Mouse (Mus musculus): ENCODE measurements around the gene Krtap5-5. TPM values are rescaled to one million over a fixed set of nuclear protein-coding genes. Genes with fewer than 3 reads are reported as not detected.

Krtap5-5 gene
- polyA plus RNA-seq (2015; fragmentation: Illumina TruSeq; extraction: RNeasy Lipid Tissue Mini Kit (QIAGEN cat#74804); ENCODE audit: insufficient read depth, low read depth, low replicate concordance), result not detected

DNA sequence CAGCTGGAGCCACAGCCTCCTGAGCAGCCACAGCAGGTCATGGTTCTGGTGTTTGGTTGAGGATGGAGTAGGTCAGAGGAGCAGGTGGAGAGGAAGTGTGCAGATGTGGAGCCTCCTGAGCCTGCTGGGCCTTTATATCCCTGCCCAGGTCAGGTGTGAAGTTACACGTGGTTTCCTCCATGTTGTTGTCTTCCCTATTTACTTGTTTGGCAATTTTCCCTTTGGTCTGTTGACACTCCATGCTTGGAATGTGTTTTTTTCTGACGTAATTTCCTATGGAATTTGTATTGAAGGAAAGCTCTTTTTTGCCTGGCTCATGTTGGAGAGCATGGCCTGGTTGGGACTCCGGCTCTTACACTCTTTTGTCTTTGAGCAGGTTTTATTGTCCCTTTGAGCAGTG lies at the start of gene Krtap5-5:
Krtap5-5 (minus strand) TSS at position 101 of the 400 bp plus-strand sequence.

GRCm38 (mm10) chr7:142274263-142274662 lies 44.5 kb upstream of the Krtap5-5 start, which contains the start of gene Gm4559:
Gene Gm4559, minus strand, starts transcription at chr7:142274363.

GRCm38 (mm10) chr7:142258254-142258653 lies 28.5 kb upstream of the Krtap5-5 start, which contains the start of gene Gm2431:
Gene Gm2431, minus strand, starts transcription at chr7:142258354.

DNA sequence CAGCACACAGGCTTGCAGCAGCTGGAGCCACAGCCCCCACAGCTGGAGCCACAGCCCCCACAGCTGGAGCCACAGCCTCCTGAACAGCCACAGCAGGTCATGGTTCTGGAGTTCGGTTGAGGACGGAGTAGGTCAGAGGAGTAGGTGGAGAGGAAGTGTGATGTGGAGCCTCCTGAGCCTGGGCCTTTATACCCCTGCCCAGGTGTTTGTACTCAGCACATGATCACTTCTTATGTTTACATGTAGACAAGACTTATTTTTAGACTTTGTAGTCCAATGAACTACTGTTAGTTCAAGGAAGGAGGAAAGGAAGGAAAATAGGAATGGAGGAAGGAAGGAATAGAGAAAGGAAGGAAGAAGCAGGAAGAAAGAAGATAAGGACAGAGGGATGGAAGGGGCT lies 11.2 kb upstream of the Krtap5-5 start, which contains the start of gene Gm40460:
Gm40460 (minus strand) TSS at position 101 of the 400 bp plus-strand sequence.

GRCm38 (mm10) chr7:142211559-142211958 lies 18.2 kb downstream of the Krtap5-5 start, which contains the start of gene Gm7579:
Gene Gm7579, plus strand, starts transcription at chr7:142211859.

GRCm38 (mm10) chr7:142201064-142201463 lies 28.7 kb downstream of the Krtap5-5 start, which contains the start of gene Krtap5-3:
Gene Krtap5-3, plus strand, starts transcription at chr7:142201364.

GRCm38 (mm10) chr7:142190289-142190688 lies 39.5 kb downstream of the Krtap5-5 start, which contains the start of gene Gm10153:
Gene Gm10153, minus strand, starts transcription at chr7:142190389.

Other genes with a start within 250 kb of the Krtap5-5 start
- 23.7 TPM for gene Mob2, start 168.9 kb downstream of the Krtap5-5 start, polyA plus RNA-seq (2015; fragmentation: Illumina TruSeq; extraction: RNeasy Lipid Tissue Mini Kit (QIAGEN cat#74804); ENCODE audit: insufficient read depth, low read depth, low replicate concordance)
- 2.1 TPM for gene Dusp8, start 134.1 kb downstream of the Krtap5-5 start, polyA plus RNA-seq (2015; fragmentation: Illumina TruSeq; extraction: RNeasy Lipid Tissue Mini Kit (QIAGEN cat#74804); ENCODE audit: insufficient read depth, low read depth, low replicate concordance)
- gene Gm45618, start 109.2 kb downstream of the Krtap5-5 start, polyA plus RNA-seq (2015; fragmentation: Illumina TruSeq; extraction: RNeasy Lipid Tissue Mini Kit (QIAGEN cat#74804); ENCODE audit: insufficient read depth, low read depth, low replicate concordance), result not detected
- gene Gm39115, start 93.9 kb downstream of the Krtap5-5 start, polyA plus RNA-seq (2015; fragmentation: Illumina TruSeq; extraction: RNeasy Lipid Tissue Mini Kit (QIAGEN cat#74804); ENCODE audit: insufficient read depth, low read depth, low replicate concordance), result not detected
- gene Gm45337, start 85.4 kb downstream of the Krtap5-5 start, polyA plus RNA-seq (2015; fragmentation: Illumina TruSeq; extraction: RNeasy Lipid Tissue Mini Kit (QIAGEN cat#74804); ENCODE audit: insufficient read depth, low read depth, low replicate concordance), result not detected
- gene Gm29735, start 72.9 kb downstream of the Krtap5-5 start, polyA plus RNA-seq (2015; fragmentation: Illumina TruSeq; extraction: RNeasy Lipid Tissue Mini Kit (QIAGEN cat#74804); ENCODE audit: insufficient read depth, low read depth, low replicate concordance), result not detected
- gene Gm4553, start 64.2 kb downstream of the Krtap5-5 start, polyA plus RNA-seq (2015; fragmentation: Illumina TruSeq; extraction: RNeasy Lipid Tissue Mini Kit (QIAGEN cat#74804); ENCODE audit: insufficient read depth, low read depth, low replicate concordance), result not detected
- gene Krtap5-2, start 54.0 kb downstream of the Krtap5-5 start, polyA plus RNA-seq (2015; fragmentation: Illumina TruSeq; extraction: RNeasy Lipid Tissue Mini Kit (QIAGEN cat#74804); ENCODE audit: insufficient read depth, low read depth, low replicate concordance), result not detected
- not detected for gene Gm10153, start 39.6 kb downstream of the Krtap5-5 start, polyA plus RNA-seq (2015; fragmentation: Illumina TruSeq; extraction: RNeasy Lipid Tissue Mini Kit (QIAGEN cat#74804); ENCODE audit: insufficient read depth, low read depth, low replicate concordance)
- gene Krtap5-3, start 28.6 kb downstream of the Krtap5-5 start, polyA plus RNA-seq (2015; fragmentation: Illumina TruSeq; extraction: RNeasy Lipid Tissue Mini Kit (QIAGEN cat#74804); ENCODE audit: insufficient read depth, low read depth, low replicate concordance), result not detected
- gene Gm7579, start 18.1 kb downstream of the Krtap5-5 start, polyA plus RNA-seq (2015; fragmentation: Illumina TruSeq; extraction: RNeasy Lipid Tissue Mini Kit (QIAGEN cat#74804); ENCODE audit: insufficient read depth, low read depth, low replicate concordance), result not detected
- not detected for gene Gm40460, start 11.1 kb upstream of the Krtap5-5 start, polyA plus RNA-seq (2015; fragmentation: Illumina TruSeq; extraction: RNeasy Lipid Tissue Mini Kit (QIAGEN cat#74804); ENCODE audit: insufficient read depth, low read depth, low replicate concordance)
- gene Gm2431, start 28.4 kb upstream of the Krtap5-5 start, polyA plus RNA-seq (2015; fragmentation: Illumina TruSeq; extraction: RNeasy Lipid Tissue Mini Kit (QIAGEN cat#74804); ENCODE audit: insufficient read depth, low read depth, low replicate concordance), result not detected
- gene Gm4559, start 44.4 kb upstream of the Krtap5-5 start, polyA plus RNA-seq (2015; fragmentation: Illumina TruSeq; extraction: RNeasy Lipid Tissue Mini Kit (QIAGEN cat#74804); ENCODE audit: insufficient read depth, low read depth, low replicate concordance), result not detected
- gene Krtap5-1, start 67.1 kb upstream of the Krtap5-5 start, polyA plus RNA-seq (2015; fragmentation: Illumina TruSeq; extraction: RNeasy Lipid Tissue Mini Kit (QIAGEN cat#74804); ENCODE audit: insufficient read depth, low read depth, low replicate concordance), result not detected
- not detected for gene Krtap5-4, start 73.6 kb upstream of the Krtap5-5 start, polyA plus RNA-seq (2015; fragmentation: Illumina TruSeq; extraction: RNeasy Lipid Tissue Mini Kit (QIAGEN cat#74804); ENCODE audit: insufficient read depth, low read depth, low replicate concordance)
- gene Ifitm10, start 143.8 kb upstream of the Krtap5-5 start, polyA plus RNA-seq (2015; fragmentation: Illumina TruSeq; extraction: RNeasy Lipid Tissue Mini Kit (QIAGEN cat#74804); ENCODE audit: insufficient read depth, low read depth, low replicate concordance), result not detected
- gene Gm49369, start 152.7 kb upstream of the Krtap5-5 start, polyA plus RNA-seq (2015; fragmentation: Illumina TruSeq; extraction: RNeasy Lipid Tissue Mini Kit (QIAGEN cat#74804); ENCODE audit: insufficient read depth, low read depth, low replicate concordance), result not detected
- 108 TPM for gene Ctsd, start 158.1 kb upstream of the Krtap5-5 start, polyA plus RNA-seq (2015; fragmentation: Illumina TruSeq; extraction: RNeasy Lipid Tissue Mini Kit (QIAGEN cat#74804); ENCODE audit: insufficient read depth, low read depth, low replicate concordance)
- gene Syt8, start 204.9 kb upstream of the Krtap5-5 start, polyA plus RNA-seq (2015; fragmentation: Illumina TruSeq; extraction: RNeasy Lipid Tissue Mini Kit (QIAGEN cat#74804); ENCODE audit: insufficient read depth, low read depth, low replicate concordance), result not detected
- gene Tnni2, start 211.8 kb upstream of the Krtap5-5 start, polyA plus RNA-seq (2015; fragmentation: Illumina TruSeq; extraction: RNeasy Lipid Tissue Mini Kit (QIAGEN cat#74804); ENCODE audit: insufficient read depth, low read depth, low replicate concordance), result not detected
- 26.2 TPM for gene Lsp1, start 230.8 kb upstream of the Krtap5-5 start, polyA plus RNA-seq (2015; fragmentation: Illumina TruSeq; extraction: RNeasy Lipid Tissue Mini Kit (QIAGEN cat#74804); ENCODE audit: insufficient read depth, low read depth, low replicate concordance)

Data from pancreas, adult 10 weeks (tissue).